ENCODE assay signal across 21 mouse cellular contexts in genomic region chr16:41235829-41236228, GRCm38 (mm10).
"Had no signal": no experiment of that assay in that cellular context is flagged by ENCODE, and none has a peak within 500 bp of the region (broad histone marks: within the 10 kb centered on the region; RNA-seq: fewer than 3 reads in every experiment).

No protein-coding gene starts in this region.

- H3K36me3 ChIP-seq: intestine, embryonic 15.5 days; limb, embryonic 10.5 days; limb, embryonic 13.5 days; liver, embryonic 12.5 days; liver, embryonic 15.5 days; lung, embryonic 15.5 days; stomach, embryonic 15.5 days had no signal

- H3K4me1 ChIP-seq: intestine, embryonic 15.5 days; limb, embryonic 10.5 days; limb, embryonic 13.5 days; liver, embryonic 12.5 days; liver, embryonic 15.5 days; lung, embryonic 15.5 days; megakaryocyte, embryonic 14.5 days; stomach, embryonic 15.5 days had no signal

- H3K4me2 ChIP-seq: intestine, embryonic 15.5 days; limb, embryonic 13.5 days; liver, embryonic 12.5 days; liver, embryonic 15.5 days; lung, embryonic 15.5 days; stomach, embryonic 15.5 days had no signal

- ATAC-seq: intestine, embryonic 15.5 days; liver, embryonic 12.5 days had no signal

- H3K27ac ChIP-seq: intestine, embryonic 15.5 days; layer of hippocampus, adult 2 months; limb, embryonic 10.5 days; limb, embryonic 13.5 days; liver, embryonic 12.5 days; liver, embryonic 15.5 days; lung, embryonic 15.5 days; stomach, embryonic 15.5 days had no signal

- DNase-seq: kidney, adult 11 months; kidney, adult 9 months; kidney, postnatal 14 days; layer of hippocampus, adult 9-11 months; liver; lung, adult 18-20 months; lung, postnatal 10 days; lung, postnatal 36 days; right cerebral cortex, postnatal 25 days; spleen, adult 18-20 months; thymus, adult 18-20 months; thymus, postnatal 36 days had no signal

- H3K9me3 ChIP-seq: intestine, embryonic 15.5 days; limb, embryonic 10.5 days; limb, embryonic 13.5 days; liver, embryonic 12.5 days; liver, embryonic 15.5 days; lung, embryonic 15.5 days; megakaryocyte, embryonic 14.5 days; stomach, embryonic 15.5 days had no signal

- H3K9ac ChIP-seq: intestine, embryonic 15.5 days; limb, embryonic 13.5 days; liver, embryonic 12.5 days; liver, embryonic 15.5 days; lung, embryonic 15.5 days; stomach, embryonic 15.5 days had no signal

- H3K4me3 ChIP-seq: intestine, embryonic 15.5 days; layer of hippocampus, adult 2 months; limb, embryonic 10.5 days; limb, embryonic 13.5 days; liver, embryonic 12.5 days; liver, embryonic 15.5 days; lung, embryonic 15.5 days; megakaryocyte, embryonic 14.5 days; stomach, embryonic 15.5 days had no signal

- H3K27me3 ChIP-seq: intestine, embryonic 15.5 days; limb, embryonic 13.5 days; liver, embryonic 12.5 days; liver, embryonic 15.5 days; lung, embryonic 15.5 days; megakaryocyte, embryonic 14.5 days; stomach, embryonic 15.5 days had no signal
